Mouse (Mus musculus) embryonic fibroblast, embryonic 13.5 days (primary cell): ENCODE results near the gene Coq8b.

Source experiments
- CTCF ChIP-seq: IDR thresholded peaks from 2 replicates; pipeline ENCODE4 v1.5.1; 2011; ENCODE audit warnings: mild to moderate bottlenecking, control low read depth, low read length, moderate library complexity, borderline replicate concordance; ENCODE audit not compliant: insufficient read depth
- POLR2A ChIP-seq: IDR thresholded peaks from 2 replicates; pipeline ENCODE4 v1.6.1; 2011; ENCODE audit warnings: low read depth, mild to moderate bottlenecking, control low read depth, low read length, moderate library complexity

DNA sequence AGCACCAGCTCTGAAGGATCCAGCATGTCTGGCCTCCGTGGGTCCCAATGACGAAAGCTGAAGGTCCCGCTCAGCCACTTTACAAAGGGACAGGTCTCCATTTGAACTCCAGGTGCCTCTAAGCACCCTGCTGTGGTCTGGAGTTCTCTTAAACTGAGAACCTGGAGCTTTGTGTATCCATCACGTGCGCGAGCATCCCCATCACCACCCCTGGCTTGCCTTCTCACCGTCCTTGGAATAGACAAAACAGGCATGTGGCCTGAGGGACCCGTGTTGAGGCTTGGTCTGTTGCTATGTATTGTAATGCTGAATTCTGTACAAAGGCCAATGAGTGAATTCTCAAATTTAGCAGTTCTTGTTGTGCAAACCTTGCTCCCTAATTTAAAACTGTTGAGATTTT is 34.0 kb upstream of the Coq8b start:
- no peak for TF ChIP-seq CTCF
- no peak for TF ChIP-seq POLR2A
